Mouse (Mus musculus): ENCODE measurements around the gene Sp2.

DNA sequence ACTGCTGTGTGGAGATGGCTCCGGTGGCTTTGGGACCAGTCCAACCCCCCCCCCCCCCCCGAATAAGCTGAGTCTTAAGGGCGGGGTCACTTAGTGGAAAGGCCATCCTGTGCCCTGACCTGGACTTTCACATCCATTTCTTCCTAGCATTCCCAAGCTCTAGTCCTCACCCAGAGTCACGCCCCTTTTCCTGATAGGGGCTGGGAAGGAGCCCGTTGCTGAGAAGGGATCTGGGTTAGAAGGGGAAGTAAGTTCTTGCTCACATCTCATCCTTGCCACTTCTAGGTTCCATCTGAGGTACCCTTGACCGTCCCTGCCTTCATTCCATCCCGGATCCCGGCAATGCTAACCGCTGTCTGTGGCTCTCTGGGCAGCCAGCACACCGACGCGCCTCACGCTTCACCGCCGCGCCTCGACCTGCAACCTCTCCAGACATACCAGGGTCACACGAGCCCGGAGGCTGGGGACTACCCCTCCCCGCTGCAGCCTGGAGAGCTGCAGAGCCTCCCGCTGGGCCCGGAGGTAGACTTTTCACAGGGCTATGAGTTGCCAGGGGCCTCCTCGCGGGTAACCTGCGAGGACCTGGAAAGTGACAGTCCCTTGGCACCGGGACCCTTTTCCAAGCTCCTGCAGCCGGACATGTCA is 38.5 kb upstream of the Sp2 start:
- TF ChIP-seq CTCF (IDR thresholded peaks at IDR 0.05; ENCODE audit: borderline replicate concordance, insufficient read depth, low read length) (no peak), POLR2A (IDR thresholded peaks at IDR 0.05; ENCODE audit: low read depth, low read length) (no peak)
